Mouse (Mus musculus) liver, embryonic 12.5 days (tissue): Measurements from ENCODE around the gene Plxnc1. TPM values are rescaled to one million over a fixed set of nuclear protein-coding genes. Genes with fewer than 3 reads are reported as not detected.

Source experiments
- ATAC-seq: fragments of 200-750 bp; cut with Nextera tagmentation; 2 replicates; pipeline ENCODE4 v1.8.0; 2017; ENCODE audit warnings: moderate number of reproducible peaks, mild to moderate bottlenecking, moderate library complexity
- H3K27ac ChIP-seq: fragments of 300-500 bp; sonication (generic); 2 replicates; pipeline ENCODE4 v1.5.1; 2016; ENCODE audit warnings: mild to moderate bottlenecking
- H3K27me3 ChIP-seq: fragments of 300-500 bp; sonication (generic); replicated peaks from 2 replicates; pipeline ENCODE4 v1.6.1; 2016; ENCODE audit warnings: mild to moderate bottlenecking, moderate library complexity
- H3K36me3 ChIP-seq: fragments of 300-500 bp; sonication (generic); 2 replicates; pipeline ENCODE4 v1.6.1; 2016; ENCODE audit warnings: mild to moderate bottlenecking, moderate library complexity
- H3K4me1 ChIP-seq: fragments of 300-500 bp; sonication (generic); 2 replicates; pipeline ENCODE4 v1.6.1; 2016
- H3K4me2 ChIP-seq: fragments of 300-500 bp; sonication (generic); 2 replicates; pipeline ENCODE4 v1.6.1; 2016; ENCODE audit warnings: mild to moderate bottlenecking, moderate library complexity
- H3K4me3 ChIP-seq: fragments of 300-500 bp; sonication (generic); 2 replicates; pipeline ENCODE4 v1.5.1; 2016; ENCODE audit warnings: mild to moderate bottlenecking, moderate library complexity
- H3K9ac ChIP-seq: fragments of 300-500 bp; sonication (generic); 2 replicates; pipeline ENCODE4 v1.6.1; 2016; ENCODE audit warnings: mild to moderate bottlenecking, moderate library complexity
- H3K9me3 ChIP-seq: fragments of 300-500 bp; sonication (generic); replicated peaks from 2 replicates; pipeline ENCODE4 v1.6.1; 2016; ENCODE audit warnings: mild to moderate bottlenecking, moderate library complexity
- WGBS: fragments of 180-500 bp; shearing (Covaris S2); methylation state at CpG from one replicate; pipeline ENCODE4 v1.1.7; 2016; ENCODE audit not compliant: insufficient replicate concordance; 5-methylcytosine and 5-hydroxymethylcytosine counted together
- polyA plus RNA-seq: library from polyadenylated mRNA; unstranded; fragments of >200 nt; fragmentation: Nextera tagmentation; extraction: Ambion mirVana; gene quantifications from 2 replicates; pipeline ENCODE4 v1.2.1, GENCODE M21; 2016

The Plxnc1 gene
- polyA plus RNA-seq, 1 experiment from 2014 or later: 4.4 TPM

- no peak overlapping the region for H3K4me3 ChIP-seq
- H3K36me3 ChIP-seq: peaks cover 28% of the 10 kb centered on the region; the same call in 1 of the 2 replicates
- WGBS: 85% methylated on average over 4 of the region's 4 CpGs
- ATAC-seq: no peak
- no peaks in the 10 kb centered on the region for H3K27me3 ChIP-seq
- H3K4me1 ChIP-seq: peaks cover 20% of the 10 kb centered on the region
- H3K9ac ChIP-seq: no peak overlapping the region
- no peak overlapping the region for H3K27ac ChIP-seq
- H3K4me2 ChIP-seq: no peak overlapping the region
- H3K9me3 ChIP-seq: no peaks in the 10 kb centered on the region
Observed at GRCm38 (mm10) chr10:94860870-94861269, 83.8 kb downstream of the Plxnc1 start.

- Histone ChIP-seq H3K4me3 (no peak overlapping the region), H3K4me2 (peak overlapping the region; percentile 19; the same call in 1 of the 2 replicates), H3K9ac (no peak overlapping the region), H3K9me3 (no peaks in the 10 kb centered on the region), H3K27me3 (no peaks in the 10 kb centered on the region), H3K36me3 (peaks cover 22% of the 10 kb centered on the region; the same call in 1 of the 2 replicates), H3K4me1 (peaks cover 20% of the 10 kb centered on the region), H3K27ac (peak overlapping the region; percentile 50; the same call in 1 of the 2 replicates)
- WGBS: 25% methylated on average over 6 of the region's 6 CpGs
- peak; percentile 88 for ATAC-seq
Observed at GRCm38 (mm10) chr10:94858277-94859033, 86.2 kb downstream of the Plxnc1 start.

- Histone ChIP-seq H3K4me3 (no peak overlapping the region), H3K36me3 (peaks cover 8% of the 10 kb centered on the region; the same call in 1 of the 2 replicates), H3K27ac (no peak overlapping the region), H3K4me1 (no peaks in the 10 kb centered on the region), H3K9me3 (no peaks in the 10 kb centered on the region), H3K4me2 (no peak overlapping the region), H3K9ac (no peak overlapping the region), H3K27me3 (no peaks in the 10 kb centered on the region)
- no peak for ATAC-seq
- 60% methylated on average over 4 of the region's 4 CpGs for WGBS
Observed at GRCm38 (mm10) chr10:94850565-94850964, 94.1 kb downstream of the Plxnc1 start.

DNA sequence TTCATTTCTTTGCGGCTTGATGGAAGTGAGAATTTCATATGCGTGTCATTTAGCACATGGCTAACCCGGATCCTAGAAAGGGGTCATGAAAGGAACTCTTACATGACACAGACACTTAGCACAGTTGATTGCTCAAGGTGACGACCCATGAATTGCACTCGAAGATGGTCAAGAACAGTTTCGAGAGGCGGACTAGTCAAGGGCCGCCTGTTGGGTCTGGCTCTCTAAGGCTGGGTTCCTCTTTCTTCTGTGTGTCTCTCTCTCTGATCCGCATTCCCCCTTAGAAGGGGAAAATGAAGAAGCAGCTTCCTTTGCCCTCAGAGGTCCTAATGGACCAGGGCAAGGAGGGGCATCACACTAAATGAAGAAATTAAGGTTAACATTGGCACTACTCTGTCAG is 94.7 kb downstream of the Plxnc1 start:
- no peak overlapping the region for H3K4me3 ChIP-seq
- H3K9me3 ChIP-seq: no peaks in the 10 kb centered on the region
- H3K9ac ChIP-seq: no peak overlapping the region
- WGBS: 81% methylated on average over 9 of the region's 9 CpGs
- peaks cover 8% of the 10 kb centered on the region; the same call in 1 of the 2 replicates for H3K36me3 ChIP-seq
- no peak overlapping the region for H3K27ac ChIP-seq
- H3K4me1 ChIP-seq: no peaks in the 10 kb centered on the region
- ATAC-seq: no peak
- no peak overlapping the region for H3K4me2 ChIP-seq
- H3K27me3 ChIP-seq: no peaks in the 10 kb centered on the region

GRCm38 (mm10) chr10:94849360-94849759 is 95.3 kb downstream of the Plxnc1 start:
- WGBS: 61% methylated on average over 4 of the region's 4 CpGs
- Histone ChIP-seq H3K4me3 (no peak overlapping the region), H3K27ac (no peak overlapping the region), H3K4me2 (no peak overlapping the region), H3K9me3 (no peaks in the 10 kb centered on the region), H3K9ac (no peak overlapping the region), H3K27me3 (no peaks in the 10 kb centered on the region), H3K36me3 (peaks cover 8% of the 10 kb centered on the region; the same call in 1 of the 2 replicates), H3K4me1 (no peaks in the 10 kb centered on the region)
- no peak for ATAC-seq

GRCm38 (mm10) chr10:94848344-94848743 is 96.3 kb downstream of the Plxnc1 start:
- no peaks in the 10 kb centered on the region for H3K27me3 ChIP-seq
- no peak overlapping the region for H3K27ac ChIP-seq
- no peak overlapping the region for H3K4me2 ChIP-seq
- no peaks in the 10 kb centered on the region for H3K4me1 ChIP-seq
- ATAC-seq: no peak
- 71% methylated on average over 6 of the region's 6 CpGs for WGBS
- H3K4me3 ChIP-seq: no peak overlapping the region
- H3K9ac ChIP-seq: no peak overlapping the region
- H3K36me3 ChIP-seq: peaks cover 10% of the 10 kb centered on the region; the same call in 1 of the 2 replicates
- H3K9me3 ChIP-seq: no peaks in the 10 kb centered on the region

DNA sequence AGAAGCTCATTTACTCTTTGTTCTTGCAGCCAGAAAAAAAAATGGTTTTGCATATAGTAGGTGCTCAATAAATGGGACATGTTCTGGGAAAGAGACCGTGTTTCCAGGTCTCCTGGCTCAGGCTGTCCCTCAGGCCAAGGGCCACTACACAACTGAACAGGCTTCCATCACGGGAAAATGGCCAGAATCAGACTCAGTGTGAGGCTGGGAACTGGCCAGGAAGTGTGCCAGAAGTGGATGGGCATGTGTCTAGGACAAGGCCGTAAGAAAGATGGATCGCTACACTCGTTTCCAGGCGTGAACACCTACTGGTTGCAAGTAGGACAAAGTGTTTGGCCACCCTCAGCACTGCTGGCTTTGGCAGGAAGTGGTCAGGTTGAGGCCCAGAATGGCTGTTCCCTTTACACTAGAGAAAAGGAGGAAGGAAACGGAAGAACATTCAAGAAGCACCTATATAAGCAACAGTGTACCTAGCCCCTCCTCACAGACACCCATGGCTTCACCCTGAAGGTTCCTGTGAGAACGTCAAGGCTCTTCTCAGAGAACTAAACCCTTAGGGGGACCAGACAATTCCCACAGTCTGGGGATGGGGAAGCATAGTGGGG is 98.0 kb downstream of the Plxnc1 start:
- no peak for ATAC-seq
- H3K4me3 ChIP-seq: no peak overlapping the region
- H3K27ac ChIP-seq: no peak overlapping the region
- H3K4me1 ChIP-seq: no peaks in the 10 kb centered on the region
- H3K9me3 ChIP-seq: no peaks in the 10 kb centered on the region
- peaks cover 20% of the 10 kb centered on the region for H3K36me3 ChIP-seq
- WGBS: 71% methylated on average over 8 of the region's 8 CpGs
- no peaks in the 10 kb centered on the region for H3K27me3 ChIP-seq
- no peak overlapping the region for H3K4me2 ChIP-seq
- no peak overlapping the region for H3K9ac ChIP-seq

- no peaks in the 10 kb centered on the region for H3K27me3 ChIP-seq
- 52% methylated on average over 6 of the region's 6 CpGs for WGBS
- ATAC-seq: no peak
- no peak overlapping the region for H3K4me3 ChIP-seq
- H3K36me3 ChIP-seq: peaks cover 19% of the 10 kb centered on the region
- no peak overlapping the region for H3K4me2 ChIP-seq
- no peaks in the 10 kb centered on the region for H3K9me3 ChIP-seq
- H3K9ac ChIP-seq: no peak overlapping the region
- H3K27ac ChIP-seq: no peak overlapping the region
- H3K4me1 ChIP-seq: no peaks in the 10 kb centered on the region
Observed at GRCm38 (mm10) chr10:94844692-94845091, 99.9 kb downstream of the Plxnc1 start.

GRCm38 (mm10) chr10:94835874-94836273 is 108.8 kb downstream of the Plxnc1 start:
- Histone ChIP-seq H3K27ac (no peak overlapping the region), H3K4me2 (no peak overlapping the region), H3K4me3 (no peak overlapping the region), H3K4me1 (no peaks in the 10 kb centered on the region), H3K9ac (no peak overlapping the region), H3K9me3 (no peaks in the 10 kb centered on the region), H3K36me3 (peaks cover 30% of the 10 kb centered on the region), H3K27me3 (no peaks in the 10 kb centered on the region)
- 69% methylated on average over 9 of the region's 9 CpGs for WGBS
- ATAC-seq: no peak

GRCm38 (mm10) chr10:94829407-94829806 is 115.2 kb downstream of the Plxnc1 start:
- no peak overlapping the region for H3K4me3 ChIP-seq
- ATAC-seq: no peak
- 46% methylated on average over 6 of the region's 6 CpGs for WGBS
- H3K36me3 ChIP-seq: peaks cover 31% of the 10 kb centered on the region
- H3K4me1 ChIP-seq: peaks cover 18% of the 10 kb centered on the region
- peak overlapping the region; percentile 30 for H3K4me2 ChIP-seq
- H3K27ac ChIP-seq: no peak overlapping the region
- no peaks in the 10 kb centered on the region for H3K27me3 ChIP-seq
- H3K9ac ChIP-seq: no peak overlapping the region
- H3K9me3 ChIP-seq: no peaks in the 10 kb centered on the region

DNA sequence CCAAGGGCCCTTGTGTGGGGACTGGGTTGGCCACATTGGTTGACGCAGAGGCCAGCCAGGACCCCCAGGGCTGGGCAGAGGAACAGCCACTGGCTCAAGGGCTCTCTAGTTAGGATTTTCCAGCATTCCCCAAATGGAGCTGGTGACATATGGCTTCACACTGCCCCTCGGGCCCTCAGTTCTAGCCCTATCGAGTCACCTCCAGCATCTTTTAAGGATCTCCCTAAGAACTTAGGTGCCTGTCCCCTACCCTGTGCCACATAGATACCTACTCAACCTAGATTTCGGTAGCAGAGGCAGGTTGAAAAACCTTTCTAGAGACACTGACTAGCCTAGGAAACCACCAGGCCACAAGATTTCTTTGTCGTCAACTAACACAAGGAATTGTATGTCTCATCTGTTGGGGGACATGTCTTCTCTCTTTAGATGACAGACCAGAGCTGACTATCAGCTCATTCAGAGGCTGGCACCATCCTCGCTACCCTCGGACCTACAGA is 115.9 kb downstream of the Plxnc1 start:
- no peak overlapping the region for H3K4me2 ChIP-seq
- peaks cover 18% of the 10 kb centered on the region for H3K4me1 ChIP-seq
- 66% methylated on average over 7 of the region's 7 CpGs for WGBS
- no peaks in the 10 kb centered on the region for H3K9me3 ChIP-seq
- no peak overlapping the region for H3K4me3 ChIP-seq
- no peaks in the 10 kb centered on the region for H3K27me3 ChIP-seq
- no peak overlapping the region for H3K9ac ChIP-seq
- no peak for ATAC-seq
- no peak overlapping the region for H3K27ac ChIP-seq
- H3K36me3 ChIP-seq: peaks cover 31% of the 10 kb centered on the region
